Mouse (Mus musculus) intestine, postnatal 0 days (tissue): Measurements from ENCODE around the gene Supt3. TPM values are rescaled to one million over a fixed set of nuclear protein-coding genes. Genes with fewer than 3 reads are reported as not detected.

Source experiments
- ATAC-seq: fragments of 200-750 bp; cut with Nextera tagmentation; 2 replicates; pipeline ENCODE4 v1.8.0; 2017; ENCODE audit warnings: mild to moderate bottlenecking, moderate TSS enrichment, moderate library complexity
- H3K27ac ChIP-seq: fragments of 300-500 bp; sonication (generic); 2 replicates; pipeline ENCODE4 v1.5.1; 2014; ENCODE audit warnings: mild to moderate bottlenecking, low read depth, low read length, moderate library complexity
- H3K27me3 ChIP-seq: fragments of 300-500 bp; sonication (generic); replicated peaks from 2 replicates; pipeline ENCODE4 v1.6.1; 2014; ENCODE audit warnings: low read length, mixed read lengths; ENCODE audit not compliant: control insufficient read depth, insufficient read depth
- H3K36me3 ChIP-seq: fragments of 300-500 bp; sonication (generic); 2 replicates; pipeline ENCODE4 v1.6.1; 2014; ENCODE audit warnings: mild to moderate bottlenecking, moderate library complexity; ENCODE audit not compliant: control insufficient read depth, insufficient read depth
- H3K4me1 ChIP-seq: fragments of 300-500 bp; sonication (generic); replicated peaks from 2 replicates; pipeline ENCODE4 v1.6.1; 2014; ENCODE audit warnings: antibody characterized with exemption, low read length, mixed read lengths; ENCODE audit not compliant: control insufficient read depth, insufficient read depth
- H3K4me2 ChIP-seq: fragments of 300-500 bp; sonication (generic); replicated peaks from 2 replicates; pipeline ENCODE4 v1.6.1; 2014; ENCODE audit warnings: low read depth, mild to moderate bottlenecking, moderate library complexity
- H3K4me3 ChIP-seq: fragments of 300-500 bp; sonication (generic); 2 replicates; pipeline ENCODE4 v1.5.1; 2014; ENCODE audit warnings: low read depth, low read length
- H3K9ac ChIP-seq: fragments of 300-500 bp; sonication (generic); 2 replicates; pipeline ENCODE4 v1.6.1; 2014; ENCODE audit warnings: mild to moderate bottlenecking, low read depth, low read length
- H3K9me3 ChIP-seq: fragments of 300-500 bp; sonication (generic); 2 replicates; pipeline ENCODE4 v1.6.1; 2016; ENCODE audit warnings: mixed run types; ENCODE audit not compliant: control insufficient read depth
- CTCF ChIP-seq: sonication (generic); IDR thresholded peaks from 2 replicates; pipeline ENCODE4 v1.5.1; 2016; ENCODE audit warnings: low read depth, mild to moderate bottlenecking, control low read depth, antibody characterized with exemption, moderate library complexity
- WGBS: fragments of 180-500 bp; shearing (Covaris S2); extraction: QIAGEN DNeasy Blood & Tissue Kit; methylation state at CpG from one replicate; pipeline ENCODE4 v1.1.7; 2014; 5-methylcytosine and 5-hydroxymethylcytosine counted together
- polyA plus RNA-seq: library from polyadenylated mRNA; unstranded; fragments of >200 nt; fragmentation: Nextera tagmentation; extraction: Ambion mirVana; gene quantifications from 2 replicates; pipeline ENCODE4 v1.2.1, GENCODE M21; 2015

Supt3 gene
- polyA plus RNA-seq, 1 experiment from 2014 or later, result 4.9 TPM

GRCm38 (mm10) chr17:44797331-44797730 lies 20.4 kb downstream of the Supt3 start:
- Histone ChIP-seq H3K27ac (no peak overlapping the region), H3K4me1 (no peaks in the 10 kb centered on the region), H3K27me3 (no peaks in the 10 kb centered on the region), H3K4me3 (no peak overlapping the region), H3K36me3 (no peaks in the 10 kb centered on the region), H3K9me3 (no peaks in the 10 kb centered on the region), H3K4me2 (no peak overlapping the region), H3K9ac (no peak overlapping the region)
- no peak for TF ChIP-seq CTCF
- no peak for ATAC-seq
- 33% methylated on average over 3 of the region's 3 CpGs for WGBS

- Histone ChIP-seq H3K36me3 (no peaks in the 10 kb centered on the region), H3K27me3 (no peaks in the 10 kb centered on the region), H3K9ac (no peak overlapping the region), H3K27ac (no peak overlapping the region), H3K4me2 (no peak overlapping the region), H3K9me3 (no peaks in the 10 kb centered on the region), H3K4me3 (no peak overlapping the region), H3K4me1 (no peaks in the 10 kb centered on the region)
- WGBS, result 93% methylated on average over 1 of the region's 1 CpGs
- no peak for TF ChIP-seq CTCF
- no peak for ATAC-seq
Measured at GRCm38 (mm10) chr17:44807031-44807430, 30.1 kb downstream of the Supt3 start.

GRCm38 (mm10) chr17:44814508-44815175 lies 37.7 kb downstream of the Supt3 start, which contains the start of gene Runx2:
Runx2 (minus strand) TSS chr17:44814797.
- Histone ChIP-seq H3K27ac (no peak within 1 kb of the TSS), H3K9me3 (no peaks in the 10 kb centered on the region), H3K36me3 (no peaks in the 10 kb centered on the region), H3K9ac (no peak within 1 kb of the TSS), H3K4me2 (no peak within 1 kb of the TSS), H3K4me1 (no peaks in the 10 kb centered on the region), H3K4me3 (no peak within 1 kb of the TSS), H3K27me3 (no peaks in the 10 kb centered on the region)
- no peak for ATAC-seq
- no peak for TF ChIP-seq CTCF
- WGBS, result 61% methylated on average over 3 of the region's 3 CpGs

- 81% methylated on average over 2 of the region's 2 CpGs for WGBS
Measured at GRCm38 (mm10) chr17:44818825-44819224, 41.9 kb downstream of the Supt3 start.

GRCm38 (mm10) chr17:44819816-44820215 lies 42.9 kb downstream of the Supt3 start:
- Histone ChIP-seq H3K36me3 (no peaks in the 10 kb centered on the region), H3K27me3 (no peaks in the 10 kb centered on the region), H3K4me2 (no peak overlapping the region), H3K4me1 (no peaks in the 10 kb centered on the region), H3K4me3 (no peak overlapping the region), H3K27ac (no peak overlapping the region), H3K9me3 (no peaks in the 10 kb centered on the region), H3K9ac (no peak overlapping the region)
- 74% methylated on average over 4 of the region's 4 CpGs for WGBS
- no peak for TF ChIP-seq CTCF
- ATAC-seq, result no peak

More at GRCm38 (mm10) chr17:44818825-44819224, 41.9 kb downstream of the Supt3 start:
- ATAC-seq, result no peak
- no peaks in the 10 kb centered on the region for H3K4me1 ChIP-seq
- no peaks in the 10 kb centered on the region for H3K36me3 ChIP-seq
- no peaks in the 10 kb centered on the region for H3K27me3 ChIP-seq
- TF ChIP-seq CTCF, result no peak
- no peak overlapping the region for H3K9ac ChIP-seq
- no peak overlapping the region for H3K27ac ChIP-seq
- H3K9me3 ChIP-seq, result no peaks in the 10 kb centered on the region
- H3K4me3 ChIP-seq, result no peak overlapping the region
- H3K4me2 ChIP-seq, result no peak overlapping the region

GRCm38 (mm10) chr17:44821940-44822339 lies 45.0 kb downstream of the Supt3 start:
- Histone ChIP-seq H3K4me3 (no peak overlapping the region), H3K9ac (no peak overlapping the region), H3K4me2 (no peak overlapping the region), H3K4me1 (no peaks in the 10 kb centered on the region), H3K9me3 (no peaks in the 10 kb centered on the region), H3K27me3 (no peaks in the 10 kb centered on the region), H3K36me3 (no peaks in the 10 kb centered on the region), H3K27ac (no peak overlapping the region)
- ATAC-seq, result no peak
- no peak for TF ChIP-seq CTCF
- WGBS, result 85% methylated on average over 5 of the region's 5 CpGs
